8 mouse cellular contexts compared by ENCODE assay signal in genomic region chr14:39472146-39472751, GRCm38 (mm10). TPM values are rescaled to one million over a fixed set of nuclear protein-coding genes. Genes with fewer than 3 reads are reported as not detected.
A peak's percentile ranks its signal among the peaks of the same experiment; 100 is the strongest.
DNase-seq lines count a peak whose midpoint lies in the region; TF ChIP-seq lines count a peak whose summit lies in the region.

No protein-coding gene starts in this region.

- no peaks in the 10 kb centered on the region for H3K36me3 ChIP-seq in limb, embryonic 10.5 days

- 3% methylated on average over 56 of the region's 56 CpGs for WGBS in limb, embryonic 10.5 days
- WGBS in olfactory bulb, adult 2 months = 1% methylated on average over 56 of the region's 56 CpGs

- no peak for TF ChIP-seq CTCF in olfactory bulb, adult 2 months (IDR thresholded peaks at IDR 0.05; ENCODE audit: insufficient read depth, low read depth, low read length)

- TF ChIP-seq POLR2A in olfactory bulb, adult 2 months (IDR thresholded peaks at IDR 0.05; ENCODE audit: insufficient read depth, low read depth, low read length) = no peak

- no peak overlapping the region for H3K27ac ChIP-seq in limb, embryonic 10.5 days
- no peak overlapping the region for H3K27ac ChIP-seq in olfactory bulb, adult 2 months (ENCODE audit: insufficient read depth, low read depth, low read length)

- H3K4me3 ChIP-seq in limb, embryonic 10.5 days = peak overlapping the region; percentile 54
- peak overlapping the region; percentile 75 for H3K4me3 ChIP-seq in olfactory bulb, adult 2 months (ENCODE audit: insufficient read depth, low read depth, low read length)

- peak; percentile 5 to 6 for DNase-seq in kidney, postnatal 4 days
- no peak for DNase-seq in kidney, postnatal 14 days
- peak; percentile 48 to 56 for DNase-seq in cerebellum, postnatal 10 days
- peak; percentile 18 to 31 for DNase-seq in frontal cortex, postnatal 10 days (ENCODE audit: low spot score in 2 of 2)
- peak; percentile 30 for DNase-seq in limb, embryonic 10.5 days (ENCODE audit: low spot score)
- no peak for DNase-seq in thymus, adult 18-20 months
- no peak for DNase-seq in gastrocnemius, adult 8-10 months (ENCODE audit: low spot score in 2 of 2)

- peaks cover 78% of the 10 kb centered on the region for H3K27me3 ChIP-seq in limb, embryonic 10.5 days (ENCODE audit: low read depth, poor library complexity, severe bottlenecking)

- H3K9me3 ChIP-seq in limb, embryonic 10.5 days (replicated peaks) = no peaks in the 10 kb centered on the region

- H3K4me1 ChIP-seq in limb, embryonic 10.5 days = peaks cover 19% of the 10 kb centered on the region
- H3K4me1 ChIP-seq in olfactory bulb, adult 2 months (ENCODE audit: control insufficient read depth, insufficient read depth, low read length) = peaks cover 5% of the 10 kb centered on the region

RNA-seq across cellular contexts. Expression of gene Nrg3, which starts 0.6 kb away (rescaled TPM):
- not detected in 2 replicates for polyA plus RNA-seq in limb, embryonic 10.5 days (2016; fragmentation: Nextera tagmentation; extraction: Ambion mirVana)
- not detected in 2 replicates for polyA plus RNA-seq in olfactory bulb, adult 2 months (2012; ENCODE audit: insufficient read depth, insufficient read length, low replicate concordance, missing spikeins)
- not detected for total RNA-seq in gastrocnemius, adult 8-10 months (2022)

Comparison
In these comparisons a context has a peak if more than half of its experiments do, and no peak if none do; other contexts are left out.
1. DNase-seq: peak in kidney, postnatal 4 days (2 of 2), cerebellum, postnatal 10 days (2 of 2), frontal cortex, postnatal 10 days (2 of 2) and limb, embryonic 10.5 days (single experiment); none in kidney, postnatal 14 days (single experiment), thymus, adult 18-20 months (0 of 2) and gastrocnemius, adult 8-10 months (0 of 2).